Mouse (Mus musculus): ENCODE results near the gene 4833439L19Rik. TPM values are rescaled to one million over a fixed set of nuclear protein-coding genes. Genes with fewer than 3 reads are reported as not detected.

4833439L19Rik gene
- total and polyA plus RNA-seq, 3 experiments = 23.1 to 25.0 (median 23.5) TPM

DNA sequence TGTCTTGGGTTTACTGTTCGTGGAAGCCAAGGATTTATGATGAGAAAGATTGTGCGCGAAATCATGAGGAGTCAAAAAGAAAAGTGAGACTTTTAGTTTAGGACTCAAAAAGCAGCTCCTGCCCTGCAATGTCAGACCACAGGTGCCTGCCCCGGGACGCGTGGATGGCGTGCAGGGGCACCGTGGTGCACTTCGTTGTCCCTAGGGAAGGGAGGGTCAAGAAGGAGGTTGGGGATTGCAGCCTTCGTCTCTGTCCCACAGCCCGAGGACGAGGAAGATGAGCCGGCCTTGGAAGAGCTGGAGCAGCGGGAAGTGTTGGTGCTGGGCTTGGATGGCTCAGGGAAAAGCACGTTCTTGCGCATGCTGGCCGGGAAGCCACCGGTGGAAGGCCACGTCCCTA lies 10.3 kb upstream of the 4833439L19Rik start:
- TF ChIP-seq BHLHE40 (IDR thresholded peaks at IDR 0.05; ENCODE audit: low read depth, low read length) = no peak
- peak; percentile 11; the same call in 1 of the 2 replicates for TF ChIP-seq MAX (IDR thresholded peaks at IDR 0.05; ENCODE audit: low read length)
- H3K36me3 ChIP-seq (replicated peaks in 1 of 2; ENCODE audit: control insufficient read depth in 1 of 2, insufficient read depth in 1 of 2, low read length in 1 of 2) = peaks cover 2 to 15% of the 10 kb centered on the region in 2 experiments
- no peaks in the 10 kb centered on the region for H3K79me2 ChIP-seq (replicated peaks; ENCODE audit: control insufficient read depth, extremely low read depth, insufficient read depth, poor library complexity, severe bottlenecking)
- no peaks in the 10 kb centered on the region for H3K9me3 ChIP-seq (replicated peaks; ENCODE audit: low read length)
- peak overlapping the region; percentile 72 for H3K4me2 ChIP-seq (ENCODE audit: insufficient read depth, low read depth, poor library complexity, severe bottlenecking)
- in situ Hi-C loops (cut with MboI; ENCODE audit: low pct_ligation_motif_present, low pct_unique_long_range_greater_than_20kb, low sequenced_read_pairs) (no loop called here), dilution Hi-C loops (cut with MboI; ENCODE audit: extremely low pct_ligation_motif_present, extremely low pct_unique_long_range_greater_than_20kb, low sequenced_read_pairs) (no loop called here)
- peak overlapping the region; percentile 47 to 83 (median 65) for H3K4me3 ChIP-seq (replicated peaks in 1 of 3; ENCODE audit: low read depth in 2 of 3, low read length in 2 of 3, poor library complexity in 1 of 3)
- peaks cover 9% of the 10 kb centered on the region for H3K27me3 ChIP-seq (replicated peaks)
- H3K27ac ChIP-seq (ENCODE audit: insufficient read depth, low read depth) = no peak overlapping the region
- peak overlapping the region; percentile 78 for H3K9ac ChIP-seq (ENCODE audit: insufficient read depth, low read depth)
- peaks cover 13 to 21% of the 10 kb centered on the region in 2 experiments; a peak in 3 of 4 replicates for H3K4me1 ChIP-seq (ENCODE audit: control insufficient read depth in 1 of 2, insufficient read depth in 2 of 2)
- DNase-seq (ENCODE audit: extremely low read depth) = no peak

DNA sequence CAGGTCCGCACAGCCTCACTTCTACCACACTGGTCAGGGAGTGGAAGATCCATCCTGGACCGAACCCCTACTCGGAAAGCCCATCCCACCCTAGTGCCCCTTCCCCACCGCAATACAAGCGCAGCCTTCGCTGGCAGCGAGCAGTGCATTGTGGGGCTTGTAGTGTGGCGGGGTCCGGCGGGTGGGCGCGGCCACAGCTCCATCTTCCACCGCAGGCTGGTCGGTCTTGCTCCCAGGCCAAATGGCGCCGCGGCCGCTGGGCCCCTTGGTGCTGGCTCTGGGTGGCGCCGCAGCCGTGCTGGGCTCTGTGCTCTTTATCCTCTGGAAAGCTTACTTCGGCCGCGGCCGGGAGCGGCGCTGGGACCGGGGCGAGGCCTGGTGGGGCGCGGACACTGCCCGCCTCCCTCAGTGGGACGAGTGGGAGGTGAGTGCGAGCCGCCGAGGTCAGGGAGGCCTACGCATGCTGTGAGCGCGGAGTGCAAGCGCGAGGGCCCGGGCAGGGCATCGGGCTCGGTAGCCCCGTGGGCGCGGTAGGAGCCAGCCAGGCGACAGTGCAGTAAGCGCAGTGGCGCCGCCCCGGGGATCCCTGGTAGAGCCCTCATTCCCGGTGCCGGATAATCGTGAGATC lies 9.7 kb upstream of the 4833439L19Rik start, which contains the start of gene Arl10:
Gene Arl10, plus strand, starts transcription at position 162 of the 628 bp plus-strand sequence.
- Histone ChIP-seq H3K9me3 (replicated peaks; ENCODE audit: low read length) (no peaks in the 10 kb centered on the region), H3K36me3 (replicated peaks in 1 of 2; ENCODE audit: control insufficient read depth in 1 of 2, insufficient read depth in 1 of 2, low read length in 1 of 2) (peaks cover 2 to 11% of the 10 kb centered on the region in 2 experiments), H3K9ac (ENCODE audit: insufficient read depth, low read depth) (peak within 1 kb of the TSS; percentile 78), H3K4me3 (replicated peaks in 1 of 3; ENCODE audit: low read depth in 2 of 3, low read length in 2 of 3, poor library complexity in 1 of 3) (peak within 1 kb of the TSS; percentile 47 to 83 (median 65)), H3K4me1 (ENCODE audit: control insufficient read depth in 1 of 2, insufficient read depth in 2 of 2) (peaks cover 13 to 21% of the 10 kb centered on the region in 2 experiments; a peak in 3 of 4 replicates), H3K27me3 (replicated peaks) (peaks cover 9% of the 10 kb centered on the region), H3K27ac (ENCODE audit: insufficient read depth, low read depth) (peak within 1 kb of the TSS; percentile 21; the same call in 1 of the 2 replicates), H3K4me2 (ENCODE audit: insufficient read depth, low read depth, poor library complexity, severe bottlenecking) (peak within 1 kb of the TSS; percentile 72), H3K79me2 (replicated peaks; ENCODE audit: control insufficient read depth, extremely low read depth, insufficient read depth, poor library complexity, severe bottlenecking) (no peaks in the 10 kb centered on the region)
- TF ChIP-seq PAX5 (IDR thresholded peaks at IDR 0.05; ENCODE audit: low read length) = no peak
- no peak for TF ChIP-seq CHD2 (IDR thresholded peaks at IDR 0.05; ENCODE audit: low read length)
- TF ChIP-seq TCF12 (IDR thresholded peaks at IDR 0.05; ENCODE audit: low read depth, low read length) = no peak; the same call in 1 of the 2 replicates
- TF ChIP-seq HCFC1 (IDR thresholded peaks at IDR 0.05; ENCODE audit: low read depth, low read length) = peak; percentile 86
- TF ChIP-seq MXI1 (IDR thresholded peaks at IDR 0.05; ENCODE audit: low read depth, low read length) = no peak; the same call in 1 of the 2 replicates
- no peak for TF ChIP-seq BHLHE40 (IDR thresholded peaks at IDR 0.05; ENCODE audit: low read depth, low read length)
- peak; percentile 60 for TF ChIP-seq POLR2A (IDR thresholded peaks at IDR 0.05; ENCODE audit: low read depth, low read length)
- no peak for TF ChIP-seq RAD21 (IDR thresholded peaks at IDR 0.05; ENCODE audit: low read depth, low read length)
- TF ChIP-seq JUN (IDR thresholded peaks at IDR 0.05; ENCODE audit: insufficient read depth, low read depth, low read length) = no peak
- peak; percentile 49; the same call in 1 of the 2 replicates for TF ChIP-seq NRF1 (IDR thresholded peaks at IDR 0.05; ENCODE audit: low read depth, low read length)
- 0 out of 2 replicates have a peak, but pooled peaks have one; percentile 51 for TF ChIP-seq KAT2A (IDR thresholded peaks at IDR 0.05; ENCODE audit: insufficient replicate concordance, low read length)
- TF ChIP-seq POLR2AphosphoS2 (IDR thresholded peaks at IDR 0.05; ENCODE audit: low read depth, low read length) = no peak
- TF ChIP-seq MEF2A (IDR thresholded peaks at IDR 0.05; ENCODE audit: borderline replicate concordance, low read depth, low read length) = no peak
- no peak for TF ChIP-seq ZNF384 (IDR thresholded peaks at IDR 0.05; ENCODE audit: low read depth, low read length)
- peak; percentile 25; the same call in 1 of the 2 replicates for TF ChIP-seq MAX (IDR thresholded peaks at IDR 0.05; ENCODE audit: low read length)
- TF ChIP-seq MAFK (IDR thresholded peaks at IDR 0.05; ENCODE audit: insufficient replicate concordance, low read length) = no peak
- TF ChIP-seq ZKSCAN1 (IDR thresholded peaks at IDR 0.05; ENCODE audit: borderline replicate concordance, low read depth, low read length) = no peak
- peak in 1 of 2 experiments; percentile 12; a peak in 1 of 4 replicates for TF ChIP-seq CTCF (conservative IDR thresholded peaks at IDR 0.05 in 1 of 2, IDR thresholded peaks at IDR 0.05 in 1 of 2; ENCODE audit: low read depth in 2 of 2, low read length in 2 of 2)
- no peak for TF ChIP-seq SIN3A (IDR thresholded peaks at IDR 0.05; ENCODE audit: low read length)
- no peak for DNase-seq (ENCODE audit: extremely low read depth)
- in situ Hi-C loops (cut with MboI; ENCODE audit: low pct_ligation_motif_present, low pct_unique_long_range_greater_than_20kb, low sequenced_read_pairs) (no loop called here), dilution Hi-C loops (cut with MboI; ENCODE audit: extremely low pct_ligation_motif_present, extremely low pct_unique_long_range_greater_than_20kb, low sequenced_read_pairs) (no loop called here)

Measured in CH12.LX (cell line).